Mouse (Mus musculus) MEL (cell line): ENCODE results near the gene Kcnc3. TPM values are rescaled to one million over a fixed set of nuclear protein-coding genes. Genes with fewer than 3 reads are reported as not detected.

Source experiments
- DNase-seq: peaks from one replicate; pipeline ENCODE4 v3.0.0; 2011; ENCODE audit warnings: low read depth, low spot score
- H3K27ac ChIP-seq: 2 replicates; pipeline ENCODE4 v1.5.1; 2012; ENCODE audit warnings: low read depth, mild to moderate bottlenecking, control low read depth, low read length, moderate library complexity; ENCODE audit not compliant: control insufficient read depth
- H3K27me3 ChIP-seq, 2 experiments: fragments of 150-350 bp in 1 of 2; sonication (generic) in 1 of 2; 2 replicates each; pipeline ENCODE4 v1.6.1; 2012; ENCODE audit warnings: low read length in 2 of 2, mild to moderate bottlenecking in 2 of 2, improper control_type of control experiment in 1 of 2, moderate library complexity in 1 of 2; ENCODE audit not compliant: insufficient read depth in 2 of 2, control insufficient read depth in 1 of 2
- H3K36me3 ChIP-seq, 2 experiments: 2 replicates each; pipeline ENCODE4 v1.6.1; 2012 to 2014; ENCODE audit warnings: low read length in 2 of 2, improper control_type of control experiment in 1 of 2, inconsistent platforms in 1 of 2, mild to moderate bottlenecking in 1 of 2; ENCODE audit not compliant: insufficient read depth in 2 of 2, control insufficient read depth in 1 of 2
- H3K4me1 ChIP-seq, 2 experiments: fragments of 150-350 bp in 1 of 2; sonication (generic) in 1 of 2; 2 replicates each; pipeline ENCODE4 v1.6.1; 2012; ENCODE audit warnings: low read length in 2 of 2, improper control_type of control experiment in 1 of 2, mild to moderate bottlenecking in 1 of 2; ENCODE audit not compliant: insufficient read depth in 2 of 2, control insufficient read depth in 1 of 2
- H3K4me3 ChIP-seq, 2 experiments: fragments of 150-350 bp in 1 of 2; sonication (generic) in 1 of 2; 2 replicates each; pipeline ENCODE4 v1.5.1; 2012; ENCODE audit warnings: low read depth in 2 of 2, low read length in 2 of 2, mild to moderate bottlenecking in 2 of 2, moderate library complexity in 2 of 2, control low read depth in 1 of 2, improper control_type of control experiment in 1 of 2; ENCODE audit not compliant: control insufficient read depth in 1 of 2, insufficient read depth in 1 of 2
- H3K79me2 ChIP-seq: 2 replicates; pipeline ENCODE4 v1.6.1; 2012; ENCODE audit warnings: mild to moderate bottlenecking, low read length, moderate library complexity; ENCODE audit not compliant: control insufficient read depth, poor library complexity, insufficient read depth
- H3K9ac ChIP-seq: 2 replicates; pipeline ENCODE4 v1.6.1; 2012; ENCODE audit warnings: low read depth, mild to moderate bottlenecking, control low read depth, low read length, moderate library complexity; ENCODE audit not compliant: control insufficient read depth, poor library complexity, severe bottlenecking
- H3K9me3 ChIP-seq: fragments of 150-350 bp; sonication (generic); replicated peaks from 2 replicates; pipeline ENCODE4 v1.6.1; 2012; ENCODE audit warnings: mild to moderate bottlenecking, low read length, improper control_type of control experiment, moderate library complexity; ENCODE audit not compliant: insufficient read depth
- BHLHE40 ChIP-seq: IDR thresholded peaks from 2 replicates; pipeline ENCODE4 v1.6.1; 2012; ENCODE audit warnings: low read depth, mild to moderate bottlenecking, inconsistent platforms, low read length, improper control_type of control experiment, borderline replicate concordance
- CHD1 ChIP-seq: IDR thresholded peaks from 2 replicates; pipeline ENCODE4 v1.6.1; 2012; ENCODE audit warnings: low read depth, mild to moderate bottlenecking, inconsistent platforms, low read length, improper control_type of control experiment
- CTCF ChIP-seq, 3 experiments: IDR thresholded peaks in 2 of 3; conservative IDR thresholded peaks in 1 of 3; 2 replicates each; pipeline ENCODE4 v1.5.1; 2011 to 2012; ENCODE audit warnings: low read length in 3 of 3, low read depth in 2 of 3, mild to moderate bottlenecking in 2 of 3, improper control_type of control experiment in 1 of 3, inconsistent platforms in 1 of 3, mixed read lengths in 1 of 3, moderate library complexity in 1 of 3; ENCODE audit not compliant: control insufficient read depth in 1 of 3, insufficient read depth in 1 of 3, poor library complexity in 1 of 3, severe bottlenecking in 1 of 3
- E2F4 ChIP-seq: IDR thresholded peaks from 2 replicates; pipeline ENCODE4 v1.6.1; 2011; ENCODE audit warnings: low read depth, low read length, improper control_type of control experiment, borderline replicate concordance
- ELF1 ChIP-seq: IDR thresholded peaks from 2 replicates; pipeline ENCODE4 v1.6.1; 2014; ENCODE audit warnings: low read depth, mild to moderate bottlenecking, inconsistent platforms, low read length, improper control_type of control experiment, moderate library complexity
- EP300 ChIP-seq, 2 experiments: IDR thresholded peaks; 2 replicates each; pipeline ENCODE4 v1.6.1; 2011; ENCODE audit warnings: improper control_type of control experiment in 2 of 2, low read length in 2 of 2, low read depth in 1 of 2, mild to moderate bottlenecking in 1 of 2
- ETS1 ChIP-seq: IDR thresholded peaks from 2 replicates; pipeline ENCODE4 v1.6.1; 2012; ENCODE audit warnings: low read depth, mild to moderate bottlenecking, inconsistent platforms, low read length, improper control_type of control experiment, moderate library complexity
- GATA1 ChIP-seq: IDR thresholded peaks from 2 replicates; pipeline ENCODE4 v1.6.1; 2011; ENCODE audit warnings: low read depth, low read length, improper control_type of control experiment
- JUND ChIP-seq: IDR thresholded peaks from 2 replicates; pipeline ENCODE4 v1.6.1; 2011; ENCODE audit warnings: low read depth, mild to moderate bottlenecking, improper control_type of control experiment, low read length
- MAFK ChIP-seq: IDR thresholded peaks from 2 replicates; pipeline ENCODE4 v1.6.1; 2011; ENCODE audit warnings: low read depth, mild to moderate bottlenecking, low read length, improper control_type of control experiment, borderline replicate concordance
- MAX ChIP-seq: IDR thresholded peaks from 2 replicates; pipeline ENCODE4 v1.6.1; 2011; ENCODE audit warnings: low read length, improper control_type of control experiment
- MXI1 ChIP-seq: IDR thresholded peaks from 2 replicates; pipeline ENCODE4 v1.6.1; 2011; ENCODE audit warnings: mild to moderate bottlenecking, low read depth, low read length, improper control_type of control experiment
- MYB ChIP-seq: IDR thresholded peaks from 2 replicates; pipeline ENCODE4 v1.6.1; 2011; ENCODE audit warnings: mild to moderate bottlenecking, low read depth, low read length, improper control_type of control experiment
- NELFE ChIP-seq: IDR thresholded peaks from 2 replicates; pipeline ENCODE4 v1.6.1; 2011; ENCODE audit warnings: low read depth, low read length, improper control_type of control experiment
- NRF1 ChIP-seq: IDR thresholded peaks from 2 replicates; pipeline ENCODE4 v1.6.1; 2014; ENCODE audit warnings: low read depth, mild to moderate bottlenecking, inconsistent platforms, low read length, improper control_type of control experiment, moderate library complexity; ENCODE audit not compliant: poor library complexity, insufficient read depth, severe bottlenecking
- POLR2A ChIP-seq, 2 experiments: IDR thresholded peaks; 2 replicates each; pipeline ENCODE4 v1.6.1; 2011 to 2012; ENCODE audit warnings: low read length in 2 of 2, mild to moderate bottlenecking in 2 of 2, control low read depth in 1 of 2, improper control_type of control experiment in 1 of 2, low read depth in 1 of 2, moderate library complexity in 1 of 2; ENCODE audit not compliant: control insufficient read depth in 1 of 2, insufficient read depth in 1 of 2, poor library complexity in 1 of 2
- POLR2AphosphoS5 ChIP-seq: IDR thresholded peaks from 2 replicates; pipeline ENCODE4 v1.6.1; 2012; ENCODE audit warnings: low read depth, borderline replicate concordance, mild to moderate bottlenecking, inconsistent platforms, low read length, moderate library complexity, mixed read lengths
- RCOR1 ChIP-seq: IDR thresholded peaks from 2 replicates; pipeline ENCODE4 v1.6.1; 2012; ENCODE audit warnings: low read depth, mild to moderate bottlenecking, inconsistent platforms, low read length, improper control_type of control experiment
- SMC3 ChIP-seq: IDR thresholded peaks from 2 replicates; pipeline ENCODE4 v1.6.1; 2011; ENCODE audit warnings: low read depth, low read length, improper control_type of control experiment
- UBTF ChIP-seq: IDR thresholded peaks from 2 replicates; pipeline ENCODE4 v1.6.1; 2012; ENCODE audit warnings: low read depth, mild to moderate bottlenecking, inconsistent platforms, low read length, improper control_type of control experiment, moderate library complexity, borderline replicate concordance; ENCODE audit not compliant: insufficient read depth
- USF1 ChIP-seq: IDR thresholded peaks from 2 replicates; pipeline ENCODE4 v1.6.1; 2014; ENCODE audit warnings: low read depth, mild to moderate bottlenecking, inconsistent platforms, low read length, improper control_type of control experiment, moderate library complexity
- USF2 ChIP-seq, 2 experiments: IDR thresholded peaks; 2 replicates each; pipeline ENCODE4 v1.6.1; 2011 to 2012; ENCODE audit warnings: improper control_type of control experiment in 2 of 2, low read length in 2 of 2, borderline replicate concordance in 1 of 2, inconsistent platforms in 1 of 2, low read depth in 1 of 2, mild to moderate bottlenecking in 1 of 2; ENCODE audit not compliant: insufficient read depth in 1 of 2
- ZC3H11A ChIP-seq: IDR thresholded peaks from 2 replicates; pipeline ENCODE4 v1.6.1; 2012; ENCODE audit warnings: low read depth, mild to moderate bottlenecking, inconsistent platforms, low read length, improper control_type of control experiment
- ZKSCAN1 ChIP-seq: IDR thresholded peaks from 2 replicates; pipeline ENCODE4 v1.6.1; 2012; ENCODE audit warnings: low read depth, mild to moderate bottlenecking, inconsistent platforms, low read length, improper control_type of control experiment, moderate library complexity
- polyA plus RNA-seq, 2 experiments: library from polyadenylated mRNA; stranded (reverse) in 1 of 2; unstranded in 1 of 2; fragments of >175 nt in 1 of 2; fragments of >200 nt in 1 of 2; gene quantifications; 2 replicates each; pipeline versions ENCODE4 v1.2.1 to v1.2.4; 2012; ENCODE audit warnings: low replicate concordance in 2 of 2, low read depth in 1 of 2; ENCODE audit not compliant: insufficient read length in 2 of 2, insufficient read depth in 1 of 2, missing spikeins in 1 of 2
- total RNA-seq: library from RNA; depleted of rRNA; stranded (reverse); fragments of 300-350 nt; gene quantifications from 2 replicates; pipeline ENCODE4 v1.2.3, GENCODE M21; 2012

The Kcnc3 gene
- total and polyA plus RNA-seq, 3 experiments, result not detected

GRCm38 (mm10) chr7:44604139-44604606 lies 13.7 kb downstream of the Kcnc3 start:
- Histone ChIP-seq H3K4me1 (no peaks in the 10 kb centered on the region), H3K4me3 (no peak overlapping the region), H3K27me3 (no peaks in the 10 kb centered on the region), H3K27ac (no peak overlapping the region), H3K9ac (no peak overlapping the region), H3K79me2 (no peaks in the 10 kb centered on the region), H3K36me3 (no peaks in the 10 kb centered on the region), H3K9me3 (no peaks in the 10 kb centered on the region)
- no peak for TF ChIP-seq BHLHE40
- no peak for TF ChIP-seq NRF1
- TF ChIP-seq POLR2AphosphoS5, result no peak
- no peak for TF ChIP-seq MYB
- 0 out of 4 replicates have a peak, but pooled peaks of 1 of the 2 experiments have one; percentile 5 for TF ChIP-seq POLR2A (IDR thresholded peaks at IDR 0.05; ENCODE audit: control insufficient read depth in 1 of 2, insufficient read depth in 1 of 2, low read depth in 1 of 2, low read length in 2 of 2, poor library complexity in 1 of 2)
- TF ChIP-seq ZKSCAN1, result no peak
- TF ChIP-seq CHD1, result no peak
- TF ChIP-seq CTCF (IDR thresholded peaks at IDR 0.05 in 2 of 3, conservative IDR thresholded peaks at IDR 0.05 in 1 of 3; ENCODE audit: control insufficient read depth in 1 of 3, insufficient read depth in 1 of 3, low read depth in 2 of 3, low read length in 3 of 3, poor library complexity in 1 of 3, severe bottlenecking in 1 of 3), result no peak
- no peak for TF ChIP-seq USF2 (IDR thresholded peaks at IDR 0.05; ENCODE audit: borderline replicate concordance in 1 of 2, insufficient read depth in 1 of 2, low read depth in 1 of 2, low read length in 2 of 2)
- no peak for DNase-seq

GRCm38 (mm10) chr7:44604619-44605018 lies 14.2 kb downstream of the Kcnc3 start:
- DNase-seq, result no peak
- no peak for TF ChIP-seq EP300 (IDR thresholded peaks at IDR 0.05; ENCODE audit: low read depth in 1 of 2, low read length in 2 of 2)
- TF ChIP-seq POLR2AphosphoS5, result no peak
- no peak for TF ChIP-seq MXI1
- TF ChIP-seq UBTF, result no peak
- TF ChIP-seq ETS1, result no peak
- TF ChIP-seq GATA1, result no peak
- no peak for TF ChIP-seq JUND
- no peak for TF ChIP-seq E2F4
- TF ChIP-seq POLR2A (IDR thresholded peaks at IDR 0.05; ENCODE audit: control insufficient read depth in 1 of 2, insufficient read depth in 1 of 2, low read depth in 1 of 2, low read length in 2 of 2, poor library complexity in 1 of 2), result no peak
- no peak for TF ChIP-seq USF1
- no peak for TF ChIP-seq NRF1
- TF ChIP-seq MYB, result no peak
- TF ChIP-seq ELF1, result no peak
- TF ChIP-seq NELFE, result no peak
- no peak for TF ChIP-seq ZC3H11A
- no peak for TF ChIP-seq MAFK
- no peak for TF ChIP-seq RCOR1
- TF ChIP-seq BHLHE40, result no peak
- no peak for TF ChIP-seq MAX
- no peak for TF ChIP-seq SMC3

More at GRCm38 (mm10) chr7:44604619-44605018, 14.2 kb downstream of the Kcnc3 start:
- Histone ChIP-seq H3K9me3 (no peaks in the 10 kb centered on the region), H3K4me3 (no peak overlapping the region), H3K27ac (no peak overlapping the region), H3K4me1 (no peaks in the 10 kb centered on the region), H3K36me3 (no peaks in the 10 kb centered on the region), H3K79me2 (no peaks in the 10 kb centered on the region), H3K9ac (no peak overlapping the region), H3K27me3 (no peaks in the 10 kb centered on the region)
